Mouse (Mus musculus) c-Kit-positive CD71-negative TER-119-negative erythroid progenitor cells, embryonic 14.5 days (primary cell): Measurements from ENCODE around the gene H2-Ke6.
"Not testable (repeated sequence)": the region's sequence is repeated elsewhere in the genome, so short reads cannot be mapped to it uniquely, and the experiment has no call there.

ENCODE experiments used
- DNase-seq: peaks from one replicate; pipeline ENCODE4 v3.0.0-alpha.2; 2013; ENCODE audit warnings: low read depth

Gene H2-Ke6

GRCm38 (mm10) chr17:34029150-34029889, 1.5 kb upstream of the H2-Ke6 start:
- no peak for DNase-seq

GRCm38 (mm10) chr17:34028501-34029149, 765 bp upstream of the H2-Ke6 start:
- no peak for DNase-seq

- DNase-seq: no peak
Observed at GRCm38 (mm10) chr17:34026917-34027655, 774 bp downstream of the H2-Ke6 start.

- DNase-seq: no peak
Observed at GRCm38 (mm10) chr17:34026221-34026620, 1.6 kb downstream of the H2-Ke6 start.

GRCm38 (mm10) chr17:34025756-34026151, 2.1 kb downstream of the H2-Ke6 start:
- no peak for DNase-seq

- no peak for DNase-seq
Observed at GRCm38 (mm10) chr17:34024861-34025755, 2.8 kb downstream of the H2-Ke6 start.

- no peak for DNase-seq
Observed at GRCm38 (mm10) chr17:34024317-34024821, 3.5 kb downstream of the H2-Ke6 start, which contains the start of gene Ring1. Gene Ring1, minus strand, starts transcription at chr17:34024680.

GRCm38 (mm10) chr17:34023678-34024077, 4.2 kb downstream of the H2-Ke6 start:
- no peak for DNase-seq

- no peak for DNase-seq
Observed at GRCm38 (mm10) chr17:34022987-34023386, 4.9 kb downstream of the H2-Ke6 start.

- no peak for DNase-seq
Observed at GRCm38 (mm10) chr17:34022414-34022783, 5.5 kb downstream of the H2-Ke6 start.

GRCm38 (mm10) chr17:34021539-34022413, 6.1 kb downstream of the H2-Ke6 start:
- DNase-seq: no peak

GRCm38 (mm10) chr17:34013436-34013835, 14.4 kb downstream of the H2-Ke6 start:
- DNase-seq: no peak

GRCm38 (mm10) chr17:34010156-34010555, 17.7 kb downstream of the H2-Ke6 start:
- DNase-seq: no peak

- DNase-seq: no peak
Observed at GRCm38 (mm10) chr17:34006570-34006969, 21.3 kb downstream of the H2-Ke6 start.

GRCm38 (mm10) chr17:34003426-34003825, 24.4 kb downstream of the H2-Ke6 start:
- no peak for DNase-seq

GRCm38 (mm10) chr17:34000796-34001195, 27.1 kb downstream of the H2-Ke6 start:
- not testable (repeated sequence) for DNase-seq

GRCm38 (mm10) chr17:34000150-34000537, 27.7 kb downstream of the H2-Ke6 start, which contains the start of gene H2-K1:
Gene H2-K1, minus strand, starts transcription at chr17:34000347.
- peak; percentile 92 for DNase-seq

GRCm38 (mm10) chr17:33999341-34000149, 28.3 kb downstream of the H2-Ke6 start:
- no peak for DNase-seq

GRCm38 (mm10) chr17:33998697-33999096, 29.2 kb downstream of the H2-Ke6 start:
- not testable (repeated sequence) for DNase-seq

- DNase-seq: not testable (repeated sequence)
Observed at GRCm38 (mm10) chr17:33997025-33997424, 30.8 kb downstream of the H2-Ke6 start.
